Mouse (Mus musculus) forebrain, embryonic 15.5 days (tissue): ENCODE measurements at regions not wholly inside any gene's neighbourhood (a gene's known extent, or its start where the extent isn't known, plus 50 kb on each side); places are given as distances from the start of the nearest gene placed in this dataset.

Source experiments
- ATAC-seq: fragments of 200-750 bp; cut with Nextera tagmentation; replicated peaks from 2 replicates; pipeline ENCODE4 v1.8.0; 2017; ENCODE audit warnings: mild to moderate bottlenecking, moderate TSS enrichment, moderate library complexity
- H3K27ac ChIP-seq: fragments of 300-500 bp; sonication (generic); replicated peaks from 2 replicates; pipeline ENCODE4 v1.5.1; 2015; ENCODE audit warnings: mild to moderate bottlenecking, inconsistent platforms
- H3K27me3 ChIP-seq: fragments of 300-500 bp; sonication (generic); 2 replicates; pipeline ENCODE4 v1.6.1; 2015; ENCODE audit warnings: inconsistent platforms
- H3K36me3 ChIP-seq: fragments of 300-500 bp; sonication (generic); 2 replicates; pipeline ENCODE4 v1.6.1; 2015; ENCODE audit warnings: mild to moderate bottlenecking, inconsistent platforms
- H3K4me1 ChIP-seq: fragments of 300-500 bp; sonication (generic); 2 replicates; pipeline ENCODE4 v1.6.1; 2015; ENCODE audit warnings: inconsistent platforms
- H3K4me2 ChIP-seq: fragments of 300-500 bp; sonication (generic); replicated peaks from 2 replicates; pipeline ENCODE4 v1.6.1; 2015; ENCODE audit warnings: mild to moderate bottlenecking, inconsistent platforms
- H3K4me3 ChIP-seq: fragments of 300-500 bp; sonication (generic); 2 replicates; pipeline ENCODE4 v1.5.1; 2015; ENCODE audit warnings: mild to moderate bottlenecking, inconsistent platforms
- H3K9ac ChIP-seq: fragments of 300-500 bp; sonication (generic); replicated peaks from 2 replicates; pipeline ENCODE4 v1.6.1; 2015; ENCODE audit warnings: mild to moderate bottlenecking, inconsistent platforms
- H3K9me3 ChIP-seq: fragments of 300-500 bp; sonication (generic); 2 replicates; pipeline ENCODE4 v1.6.1; 2016; ENCODE audit warnings: inconsistent platforms
- WGBS: fragments of 180-500 bp; shearing (Covaris S2); methylation state at CpG from one replicate; pipeline ENCODE4 v1.1.7; 2015; ENCODE audit warnings: mixed read lengths; 5-methylcytosine and 5-hydroxymethylcytosine counted together

DNA sequence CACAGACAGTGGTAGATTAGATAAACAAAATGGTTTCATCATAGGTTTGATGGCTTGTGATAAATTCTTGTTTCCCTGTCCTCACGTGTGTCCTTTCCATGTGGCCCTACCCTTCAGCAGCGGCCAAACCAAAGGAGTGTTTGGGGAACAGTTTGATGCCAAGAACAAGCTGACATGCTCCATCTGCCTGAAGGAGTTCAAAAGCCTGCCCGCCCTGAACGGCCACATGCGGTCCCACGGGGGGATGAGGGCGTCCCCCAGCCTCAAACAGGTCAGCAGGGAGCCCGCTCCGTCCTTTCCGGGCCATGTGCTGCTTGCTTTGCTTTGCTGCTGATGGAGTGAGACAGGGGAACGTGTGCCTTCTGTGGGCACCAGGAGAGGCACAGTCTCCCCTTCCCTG lies 51.0 kb upstream of the Mrps10 start:
- H3K27me3 ChIP-seq: no peaks in the 10 kb centered on the region
- no peaks in the 10 kb centered on the region for H3K9me3 ChIP-seq
- H3K9ac ChIP-seq: no peak overlapping the region
- no peak for ATAC-seq
- peaks cover 26% of the 10 kb centered on the region for H3K36me3 ChIP-seq
- no peak overlapping the region for H3K27ac ChIP-seq
- no peak overlapping the region for H3K4me3 ChIP-seq
- H3K4me1 ChIP-seq: no peaks in the 10 kb centered on the region
- WGBS: 90% methylated on average over 11 of the region's 11 CpGs
- H3K4me2 ChIP-seq: no peak overlapping the region

DNA sequence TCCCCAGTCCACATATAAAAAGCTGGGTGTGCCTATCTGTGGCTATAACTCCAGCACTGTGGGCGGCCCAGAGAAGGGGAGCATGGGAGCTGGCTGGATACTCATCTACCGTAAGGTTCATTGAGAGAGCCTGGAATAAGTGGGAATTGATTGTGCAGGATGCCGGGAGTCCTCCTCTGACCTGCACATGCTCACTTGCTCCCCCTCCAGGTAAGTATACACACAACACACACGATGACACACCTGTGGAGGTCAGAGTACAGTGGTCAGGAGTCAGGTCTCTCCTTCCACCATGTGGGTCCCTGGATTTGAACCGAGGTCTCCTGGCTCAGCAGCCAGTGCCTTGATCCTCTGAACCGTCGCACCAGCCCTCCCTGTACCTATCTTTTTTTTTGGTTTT lies 55.5 kb upstream of the Mrps10 start:
- Histone ChIP-seq H3K4me2 (no peak overlapping the region), H3K4me1 (no peaks in the 10 kb centered on the region), H3K9ac (no peak overlapping the region), H3K36me3 (peaks cover 21% of the 10 kb centered on the region), H3K9me3 (no peaks in the 10 kb centered on the region), H3K27ac (no peak overlapping the region), H3K4me3 (no peak overlapping the region), H3K27me3 (no peaks in the 10 kb centered on the region)
- 97% methylated on average over 7 of the region's 7 CpGs for WGBS
- ATAC-seq: no peak

DNA sequence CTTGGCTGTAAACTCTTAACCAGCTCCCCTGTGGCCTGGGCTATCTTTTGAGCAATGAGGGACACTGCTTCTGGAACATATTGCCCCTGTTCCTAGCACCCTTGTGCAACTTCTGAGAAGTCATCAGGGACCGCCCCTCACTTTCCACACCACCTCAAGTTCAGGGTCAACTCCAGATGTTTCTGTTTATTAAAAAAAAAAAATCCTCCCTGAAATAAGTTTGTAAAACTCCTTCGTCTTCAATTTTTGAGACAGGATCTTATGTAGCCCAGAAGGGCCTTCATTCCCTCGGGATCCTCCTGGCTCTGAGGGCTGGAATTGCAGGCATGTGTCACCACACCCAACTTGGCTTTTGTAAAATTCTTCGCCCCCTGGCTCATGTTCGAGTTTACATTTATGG lies 57.4 kb upstream of the Mrps10 start:
- Histone ChIP-seq H3K27me3 (no peaks in the 10 kb centered on the region), H3K9ac (no peak overlapping the region), H3K9me3 (no peaks in the 10 kb centered on the region), H3K4me3 (no peak overlapping the region), H3K36me3 (peaks cover 18% of the 10 kb centered on the region), H3K4me1 (no peaks in the 10 kb centered on the region), H3K27ac (no peak overlapping the region), H3K4me2 (no peak overlapping the region)
- 93% methylated on average over 5 of the region's 5 CpGs for WGBS
- ATAC-seq: no peak

DNA sequence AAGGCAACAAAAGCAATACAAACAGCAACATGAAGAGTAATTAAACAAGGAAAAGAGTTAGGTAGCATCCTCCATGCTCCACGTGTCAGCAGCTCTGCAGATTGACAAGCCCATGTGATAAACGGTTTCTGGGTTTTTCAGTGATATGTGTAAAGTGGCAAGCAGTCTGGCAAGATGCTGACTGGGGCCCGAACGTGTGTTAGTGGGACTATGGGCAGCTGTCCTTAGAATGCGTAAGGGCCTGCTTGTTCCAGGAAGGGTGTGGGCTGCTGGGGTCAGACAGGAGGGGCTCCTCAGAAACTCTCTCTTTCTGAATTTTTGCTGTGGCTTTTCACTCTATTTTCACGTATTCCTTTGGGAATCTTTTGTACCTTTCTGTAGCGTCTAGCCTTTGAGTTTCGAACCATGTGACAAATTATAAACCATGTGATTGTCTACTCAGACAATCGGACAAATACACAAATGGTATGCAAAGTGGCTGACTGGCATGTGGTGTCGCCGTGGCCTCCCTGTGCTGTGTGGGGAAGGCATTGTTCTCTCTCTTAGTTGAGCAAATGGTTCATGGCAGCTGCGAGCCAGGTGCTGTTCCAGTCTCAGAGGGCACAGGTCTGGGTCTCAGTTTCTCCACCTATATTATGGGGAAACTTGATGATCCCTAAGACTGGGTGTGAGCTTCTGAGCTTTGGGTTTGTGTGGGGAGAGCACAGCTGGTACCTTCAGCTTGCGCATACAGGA lies 62.5 kb upstream of the Mrps10 start:
- no peak overlapping the region for H3K4me2 ChIP-seq
- H3K36me3 ChIP-seq: no peaks in the 10 kb centered on the region
- peak; percentile 39; the same call in 1 of the 2 replicates for ATAC-seq
- H3K9ac ChIP-seq: no peak overlapping the region
- no peaks in the 10 kb centered on the region for H3K9me3 ChIP-seq
- H3K4me1 ChIP-seq: peaks cover 12% of the 10 kb centered on the region
- H3K27ac ChIP-seq: no peak overlapping the region
- no peaks in the 10 kb centered on the region for H3K27me3 ChIP-seq
- H3K4me3 ChIP-seq: no peak overlapping the region
- WGBS: 37% methylated on average over 13 of the region's 13 CpGs

DNA sequence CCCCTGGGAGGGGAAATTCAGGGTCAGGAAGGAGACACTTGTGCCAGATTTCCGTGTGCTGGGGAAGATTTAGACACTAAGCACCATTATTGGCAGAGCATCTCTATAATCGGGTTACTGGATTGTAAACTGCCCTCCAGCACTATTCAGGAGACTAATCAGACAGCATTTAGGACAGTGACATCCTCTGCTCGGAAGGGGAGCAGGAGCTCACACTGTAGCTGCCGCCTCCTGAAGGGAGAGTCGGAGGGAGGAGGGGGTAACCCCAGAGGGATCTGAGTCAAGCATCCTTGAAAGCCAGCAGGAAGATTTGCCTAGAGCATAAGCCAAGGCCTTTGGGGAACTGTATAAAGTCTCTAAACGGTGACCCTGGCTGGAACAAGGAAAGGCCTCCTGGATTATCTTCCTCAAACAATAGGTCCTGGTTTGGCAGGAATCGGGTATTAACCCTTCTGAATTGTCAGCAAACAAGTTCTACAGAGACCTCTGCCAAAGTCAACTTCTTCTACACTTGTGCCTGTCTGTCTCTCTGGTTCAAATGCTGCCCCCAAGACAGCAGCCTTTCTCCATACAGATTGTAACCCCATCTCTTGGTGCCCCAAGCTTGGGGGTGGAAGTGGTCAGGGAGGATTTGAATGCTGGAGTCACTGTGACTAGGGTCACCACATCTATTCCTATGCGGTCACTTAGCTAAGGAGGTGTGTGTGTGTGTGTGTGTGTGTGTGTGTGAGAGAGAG lies 64.1 kb upstream of the Mrps10 start:
- H3K4me3 ChIP-seq: no peak overlapping the region
- H3K9me3 ChIP-seq: no peaks in the 10 kb centered on the region
- H3K9ac ChIP-seq: no peak overlapping the region
- H3K4me1 ChIP-seq: peaks cover 12% of the 10 kb centered on the region
- H3K27me3 ChIP-seq: no peaks in the 10 kb centered on the region
- ATAC-seq: no peak
- no peaks in the 10 kb centered on the region for H3K36me3 ChIP-seq
- no peak overlapping the region for H3K4me2 ChIP-seq
- WGBS: 43% methylated on average over 8 of the region's 8 CpGs
- no peak overlapping the region for H3K27ac ChIP-seq

DNA sequence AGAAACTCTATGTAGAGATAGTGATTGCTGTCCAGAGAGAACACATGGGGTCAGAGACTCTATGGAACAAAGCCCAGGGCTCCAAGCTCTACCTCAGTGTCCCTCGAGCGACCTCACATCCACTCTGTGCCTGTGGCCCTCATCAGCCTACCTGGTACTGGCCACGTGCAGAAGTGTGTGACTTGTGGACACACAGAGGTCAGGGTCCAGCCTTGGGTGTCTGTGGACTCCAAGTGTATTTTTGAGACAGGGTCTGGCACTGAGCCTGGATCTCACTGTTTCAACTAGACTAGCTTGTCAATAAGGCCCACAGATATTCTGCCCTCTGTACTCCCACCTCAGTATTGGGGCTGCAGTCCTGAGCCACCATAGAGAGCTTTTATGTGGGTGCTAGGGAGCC lies 65.1 kb upstream of the Mrps10 start:
- WGBS: 93% methylated on average over 3 of the region's 3 CpGs
- no peaks in the 10 kb centered on the region for H3K9me3 ChIP-seq
- no peaks in the 10 kb centered on the region for H3K27me3 ChIP-seq
- no peaks in the 10 kb centered on the region for H3K36me3 ChIP-seq
- no peak overlapping the region for H3K4me3 ChIP-seq
- no peak for ATAC-seq
- H3K9ac ChIP-seq: no peak overlapping the region
- H3K27ac ChIP-seq: no peak overlapping the region
- H3K4me2 ChIP-seq: no peak overlapping the region
- peaks cover 12% of the 10 kb centered on the region for H3K4me1 ChIP-seq

DNA sequence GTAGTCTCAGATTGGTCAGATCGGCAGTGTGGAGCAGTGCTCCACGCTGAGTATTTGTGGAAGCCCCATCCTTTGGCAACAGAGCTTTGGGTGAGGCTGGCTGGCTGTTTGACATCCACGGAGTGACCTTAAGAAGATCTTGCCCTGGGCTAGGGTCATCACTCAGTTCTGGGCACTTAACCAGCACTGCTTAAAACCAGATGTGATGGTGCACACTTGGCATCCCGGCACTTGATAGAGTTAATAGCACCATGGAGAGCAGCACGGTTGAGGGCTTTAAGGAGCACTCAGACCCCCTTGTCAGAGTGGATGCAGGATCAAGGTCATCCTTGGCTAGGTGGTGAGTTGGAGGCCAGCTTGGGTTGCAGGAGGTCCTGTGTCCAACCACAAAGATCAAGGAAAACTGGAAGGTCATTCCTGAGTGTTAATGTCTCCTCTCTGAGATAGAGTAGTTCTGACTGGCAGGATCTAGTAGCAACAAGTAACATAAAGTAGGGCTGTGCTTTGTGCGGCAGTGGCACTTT lies 70.2 kb upstream of the Mrps10 start:
- no peaks in the 10 kb centered on the region for H3K9me3 ChIP-seq
- no peak for ATAC-seq
- peaks cover 9% of the 10 kb centered on the region; the same call in 1 of the 2 replicates for H3K4me1 ChIP-seq
- whole genome bisulfite sequencing: 92% methylated on average over 6 of the region's 6 CpGs
- H3K27ac ChIP-seq: no peak overlapping the region
- H3K27me3 ChIP-seq: no peaks in the 10 kb centered on the region
- no peak overlapping the region for H3K9ac ChIP-seq
- H3K36me3 ChIP-seq: no peaks in the 10 kb centered on the region
- H3K4me2 ChIP-seq: no peak overlapping the region
- no peak overlapping the region for H3K4me3 ChIP-seq

DNA sequence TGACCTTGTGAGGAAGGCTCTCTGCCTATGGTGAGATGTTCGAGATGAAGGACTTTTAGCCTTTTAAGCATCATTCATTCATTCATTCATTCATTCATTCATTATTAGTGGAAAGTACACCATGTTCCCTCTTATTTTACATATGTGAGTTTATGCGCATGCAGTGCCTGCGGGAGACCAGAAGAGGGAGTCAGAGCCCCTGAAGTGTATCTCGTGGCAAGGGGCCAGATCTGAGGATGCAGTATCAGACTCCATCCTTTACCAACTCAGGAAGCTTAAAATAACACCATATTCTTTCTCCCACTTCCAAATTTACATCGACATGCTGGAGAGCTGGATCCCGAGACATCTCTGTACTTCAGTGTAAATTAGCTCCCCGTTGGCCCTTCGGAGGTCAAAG lies 70.7 kb upstream of the Mrps10 start:
- no peak overlapping the region for H3K4me2 ChIP-seq
- H3K4me1 ChIP-seq: peaks cover 9% of the 10 kb centered on the region; the same call in 1 of the 2 replicates
- no peak overlapping the region for H3K27ac ChIP-seq
- WGBS: 88% methylated on average over 8 of the region's 8 CpGs
- H3K36me3 ChIP-seq: no peaks in the 10 kb centered on the region
- H3K9ac ChIP-seq: no peak overlapping the region
- H3K4me3 ChIP-seq: no peak overlapping the region
- H3K27me3 ChIP-seq: no peaks in the 10 kb centered on the region
- no peaks in the 10 kb centered on the region for H3K9me3 ChIP-seq
- no peak for ATAC-seq

DNA sequence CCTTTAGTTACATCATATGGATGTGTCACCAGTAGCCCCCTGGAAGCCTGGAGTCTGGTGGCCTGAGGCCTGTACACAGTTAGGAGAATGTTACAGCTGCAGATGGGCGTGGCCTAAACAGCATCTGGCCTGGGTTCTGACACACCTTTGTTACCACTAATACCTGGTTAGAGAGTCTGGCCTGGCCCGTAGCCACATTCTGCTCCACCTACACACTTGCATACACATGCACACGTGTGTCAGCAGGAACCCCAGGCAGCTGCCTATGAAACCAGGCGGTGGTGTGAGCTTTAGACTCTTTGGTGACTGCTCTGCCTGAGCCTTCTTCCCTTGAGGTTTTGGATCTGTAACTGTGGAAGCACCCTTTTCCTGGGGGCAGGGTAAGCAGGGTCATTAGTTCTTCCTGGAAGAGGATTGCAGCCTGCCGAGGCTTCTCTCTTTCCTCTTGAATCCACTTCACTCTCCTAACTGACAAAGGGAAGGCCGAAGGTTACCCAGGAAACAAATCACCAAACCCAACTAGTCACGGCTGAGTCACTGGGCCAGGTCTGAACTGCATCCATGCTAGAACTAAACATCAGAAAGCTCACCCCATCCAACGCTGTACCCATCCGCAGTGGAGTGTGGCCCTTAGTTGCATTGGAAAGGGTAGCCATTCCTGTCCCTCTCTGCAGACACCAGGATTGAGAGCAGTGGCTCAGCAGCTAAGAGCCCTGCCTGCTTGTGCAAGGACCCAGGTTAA lies 71.8 kb upstream of the Mrps10 start:
- WGBS: 84% methylated on average over 9 of the region's 9 CpGs

DNA sequence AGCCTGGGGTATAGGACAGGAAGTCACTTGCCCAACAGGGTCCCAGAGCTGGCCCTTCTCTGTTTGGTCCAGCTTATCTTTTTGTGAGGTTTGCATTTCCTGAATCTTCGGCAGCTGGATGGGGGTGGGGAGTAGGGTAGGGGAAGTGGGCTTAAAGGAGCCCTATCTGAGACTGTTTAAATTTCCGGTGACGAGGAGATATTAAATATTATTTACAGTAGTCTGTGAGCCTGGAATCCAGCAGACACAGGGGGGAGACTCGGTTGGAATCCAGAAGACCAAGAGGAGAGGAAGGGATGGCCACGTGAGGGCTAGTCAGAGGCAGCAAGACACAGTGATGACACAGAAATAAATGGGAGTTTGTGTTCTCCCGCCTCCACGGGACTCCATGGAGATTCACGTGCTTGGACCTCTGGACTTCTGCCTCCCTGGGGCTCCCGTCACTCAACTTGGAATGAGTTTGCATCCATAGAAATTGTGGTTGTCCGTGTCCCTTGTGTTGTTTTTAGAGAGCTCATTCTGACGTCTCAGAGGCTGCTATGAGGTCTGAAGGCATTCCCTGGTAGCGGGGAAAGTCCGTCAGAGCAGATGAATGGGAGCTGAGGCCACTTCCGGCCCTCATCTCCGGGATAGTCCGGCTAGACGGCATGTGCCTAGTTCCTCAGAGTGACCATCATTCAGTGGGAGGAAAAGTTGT lies 73.2 kb upstream of the Mrps10 start:
- ATAC-seq: no peak
- Histone ChIP-seq H3K27me3 (no peaks in the 10 kb centered on the region), H3K9me3 (no peaks in the 10 kb centered on the region), H3K4me2 (no peak overlapping the region), H3K4me1 (peaks cover 9% of the 10 kb centered on the region; the same call in 1 of the 2 replicates), H3K27ac (no peak overlapping the region), H3K4me3 (no peak overlapping the region), H3K9ac (no peak overlapping the region), H3K36me3 (no peaks in the 10 kb centered on the region)
- WGBS: 80% methylated on average over 17 of the region's 17 CpGs

More for the DNA sequence above, 71.8 kb upstream of the Mrps10 start:
- Histone ChIP-seq H3K9me3 (no peaks in the 10 kb centered on the region), H3K9ac (no peak overlapping the region), H3K4me2 (no peak overlapping the region), H3K36me3 (no peaks in the 10 kb centered on the region), H3K27me3 (no peaks in the 10 kb centered on the region), H3K27ac (no peak overlapping the region), H3K4me3 (no peak overlapping the region), H3K4me1 (peaks cover 9% of the 10 kb centered on the region; the same call in 1 of the 2 replicates)
- no peak for ATAC-seq

DNA sequence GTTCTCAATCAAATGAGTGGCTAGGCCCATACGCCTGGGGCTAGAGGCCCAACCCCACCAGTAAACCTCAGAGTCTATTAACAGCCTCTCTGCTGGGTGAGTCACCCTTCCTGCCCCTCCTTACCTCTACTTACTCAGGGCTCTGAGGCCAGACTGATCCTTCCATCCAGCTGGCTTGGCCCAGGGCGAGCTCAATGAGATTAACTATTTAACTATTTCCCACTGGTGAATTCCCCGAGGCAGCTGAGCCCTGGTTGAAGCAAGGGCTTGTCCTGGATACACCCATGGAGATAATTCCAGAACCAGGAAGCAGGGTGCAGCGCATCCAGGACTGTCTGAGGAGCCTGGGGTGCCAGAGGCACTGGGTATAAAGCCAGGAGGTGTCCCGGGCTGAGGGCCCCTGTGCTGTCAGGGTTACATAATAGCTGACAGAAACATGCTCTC lies 74.6 kb upstream of the Mrps10 start:
- H3K36me3 ChIP-seq: no peaks in the 10 kb centered on the region
- no peak overlapping the region for H3K4me2 ChIP-seq
- H3K27me3 ChIP-seq: no peaks in the 10 kb centered on the region
- H3K4me3 ChIP-seq: no peak overlapping the region
- peaks cover 9% of the 10 kb centered on the region; the same call in 1 of the 2 replicates for H3K4me1 ChIP-seq
- H3K9ac ChIP-seq: no peak overlapping the region
- WGBS: 36% methylated on average over 5 of the region's 5 CpGs
- no peak for ATAC-seq
- no peak overlapping the region for H3K27ac ChIP-seq
- no peaks in the 10 kb centered on the region for H3K9me3 ChIP-seq
